Mouse (Mus musculus): ENCODE data around the gene Kbtbd2.

DNA sequence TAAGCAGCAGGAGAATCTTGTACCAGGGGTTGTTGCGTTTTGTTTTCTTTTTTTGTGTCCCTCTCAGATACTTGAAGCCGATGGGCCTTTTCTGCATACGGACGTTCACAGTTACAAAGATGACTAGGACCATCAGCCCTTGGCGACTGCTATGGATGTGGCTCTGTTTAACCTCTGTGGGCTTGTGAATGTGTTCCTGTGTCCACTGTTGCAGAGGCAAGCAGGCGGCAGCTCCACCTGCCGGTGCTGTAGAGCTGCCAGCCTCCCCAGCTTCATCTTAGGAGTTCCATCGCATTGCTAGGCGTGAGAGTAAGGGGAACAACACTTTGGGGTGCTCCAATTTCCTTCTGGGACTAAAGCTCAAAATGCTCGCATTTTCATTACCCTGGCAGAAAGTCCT is 37.9 kb upstream of the Kbtbd2 start:
- TF ChIP-seq POLR2A (IDR thresholded peaks at IDR 0.05; ENCODE audit: extremely low read depth, insufficient read depth, low read length), result no peak
- no peak for TF ChIP-seq CTCF (IDR thresholded peaks at IDR 0.05; ENCODE audit: low read depth, low read length)

Measured in liver, adult 2 months (tissue).